Mouse (Mus musculus) embryo, embryonic 9.5 days (tissue): ENCODE measurements around the gene Togaram1.

Experiments used
- DNase-seq: peaks from one replicate; pipeline ENCODE4 v3.0.0-alpha.2; 2017; ENCODE audit errors: extremely low spot score

Togaram1 gene

GRCm38 (mm10) chr12:64965124-64966026 lies at the start of gene Togaram1, which contains the start of gene Klhl28:
Togaram1 (plus strand) TSS chr12:64965804.
Klhl28 (minus strand) TSS chr12:64965534.
- DNase-seq, result peak; percentile 98

DNA sequence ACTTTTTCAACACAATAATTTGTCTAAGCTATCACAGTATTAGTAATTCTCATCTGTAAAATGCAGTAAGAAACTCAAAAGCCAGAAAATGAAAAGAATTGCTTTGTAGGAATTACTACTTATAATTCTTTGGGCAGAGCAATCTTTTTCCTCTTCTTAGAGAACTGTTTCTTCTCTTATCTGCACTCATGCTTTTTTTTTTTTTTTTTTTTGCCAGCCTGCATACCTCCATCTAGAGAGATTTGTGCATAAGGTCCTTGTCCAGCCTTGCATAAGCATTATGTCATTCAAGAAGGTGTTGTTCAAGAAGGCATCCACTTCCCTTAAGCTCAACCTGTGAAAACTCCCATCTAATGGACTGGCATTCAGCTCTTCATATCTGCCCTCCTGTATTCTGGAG lies 48.9 kb upstream of the Togaram1 start:
- DNase-seq, result no peak

- peak; percentile 97 for DNase-seq
Measured at GRCm38 (mm10) chr12:64917578-64918471, 47.8 kb upstream of the Togaram1 start, which contains the start of gene Gm527. Gm527 (plus strand) TSS chr12:64917906.

DNA sequence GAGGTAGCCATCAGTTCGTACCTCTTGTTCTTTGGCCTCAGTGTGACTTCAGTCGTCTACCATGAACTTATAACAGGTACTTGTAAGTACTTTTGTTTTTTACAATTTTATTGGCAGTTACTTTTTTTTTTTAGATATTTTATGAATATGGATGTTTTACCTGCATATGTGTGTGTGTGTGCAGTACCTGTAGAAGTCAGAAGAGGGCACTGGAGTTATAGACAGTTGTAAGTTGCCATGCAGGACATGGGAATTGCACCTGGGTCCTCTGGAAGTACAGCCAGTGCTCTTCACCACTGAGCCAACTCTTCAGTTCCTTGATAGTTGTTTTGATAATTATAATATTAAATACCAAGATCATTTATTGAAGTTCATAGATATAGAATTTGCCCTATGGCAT lies 28.1 kb upstream of the Togaram1 start:
- DNase-seq, result no peak

DNA sequence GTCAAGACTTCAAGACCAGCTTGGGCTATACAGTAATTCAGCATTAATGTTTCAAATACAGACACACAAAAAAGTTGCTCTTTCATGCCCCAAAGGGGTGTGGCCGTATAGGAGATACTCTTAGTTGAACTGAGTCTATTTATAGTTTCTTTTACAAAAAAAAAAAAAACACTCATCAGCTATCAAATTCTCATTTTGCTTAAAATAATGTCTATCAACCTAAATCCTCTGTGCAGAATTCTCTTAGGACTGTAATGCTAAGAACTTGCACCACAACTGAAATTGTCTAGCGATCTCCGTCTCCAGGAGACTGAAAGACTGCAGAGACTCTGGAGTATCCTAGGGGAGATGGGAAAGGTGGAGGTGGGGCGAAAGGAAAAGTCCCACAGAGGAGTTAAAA lies 1.0 kb upstream of the Togaram1 start:
- DNase-seq, result no peak

GRCm38 (mm10) chr12:64966101-64966631 lies 562 bp downstream of the Togaram1 start:
- DNase-seq, result peak; percentile 54

GRCm38 (mm10) chr12:64966652-64967435 lies 1.2 kb downstream of the Togaram1 start:
- peak; percentile 11 for DNase-seq

GRCm38 (mm10) chr12:64967470-64967869 lies 1.9 kb downstream of the Togaram1 start:
- DNase-seq, result no peak

DNA sequence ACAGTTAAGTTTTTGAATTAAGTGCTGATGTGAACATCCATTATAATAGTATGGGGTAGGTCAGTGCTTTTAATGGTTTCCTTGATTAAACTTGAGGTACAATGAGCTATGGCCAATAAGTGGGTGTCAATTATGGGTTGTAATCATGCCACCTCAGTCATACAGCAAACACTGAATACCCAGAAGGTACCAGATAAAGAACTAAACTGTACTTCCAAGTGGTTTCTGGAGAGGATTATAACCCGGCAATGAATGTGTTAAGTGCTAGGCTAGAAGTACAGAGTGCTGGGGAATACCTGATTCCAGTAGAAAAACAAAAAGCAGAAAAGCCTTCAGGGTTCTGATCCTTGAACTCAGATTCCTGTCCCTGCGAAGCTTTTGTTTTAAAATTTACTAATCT lies 2.5 kb downstream of the Togaram1 start:
- no peak for DNase-seq

- no peak for DNase-seq
Measured at GRCm38 (mm10) chr12:64971399-64971798, 5.8 kb downstream of the Togaram1 start.

DNA sequence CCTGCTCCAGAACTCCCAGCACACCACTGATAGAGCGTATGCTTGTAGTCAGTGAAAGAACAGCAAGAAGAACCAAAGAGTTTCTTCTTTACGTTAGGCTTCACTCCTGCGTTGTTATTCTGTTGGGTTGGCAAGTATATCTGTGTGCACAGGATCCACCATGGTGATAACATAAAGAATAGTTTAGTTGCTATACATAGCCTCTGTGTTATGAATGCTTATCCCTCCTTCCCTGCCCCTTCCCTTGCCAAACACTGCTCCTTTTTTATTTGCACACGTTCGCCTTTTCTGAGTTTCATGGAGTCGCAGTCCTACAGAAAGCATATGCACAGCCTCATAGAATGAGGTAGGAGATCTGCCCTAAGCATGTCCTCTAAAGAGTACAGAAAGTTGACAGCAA lies 6.5 kb downstream of the Togaram1 start:
- no peak for DNase-seq

GRCm38 (mm10) chr12:64975558-64975957 lies 10.0 kb downstream of the Togaram1 start:
- DNase-seq, result no peak

- DNase-seq, result no peak
Measured at GRCm38 (mm10) chr12:64976191-64976590, 10.6 kb downstream of the Togaram1 start.

GRCm38 (mm10) chr12:64977518-64977917 lies 11.9 kb downstream of the Togaram1 start:
- DNase-seq, result no peak

GRCm38 (mm10) chr12:65007725-65008124 lies 42.1 kb downstream of the Togaram1 start:
- no peak for DNase-seq

DNA sequence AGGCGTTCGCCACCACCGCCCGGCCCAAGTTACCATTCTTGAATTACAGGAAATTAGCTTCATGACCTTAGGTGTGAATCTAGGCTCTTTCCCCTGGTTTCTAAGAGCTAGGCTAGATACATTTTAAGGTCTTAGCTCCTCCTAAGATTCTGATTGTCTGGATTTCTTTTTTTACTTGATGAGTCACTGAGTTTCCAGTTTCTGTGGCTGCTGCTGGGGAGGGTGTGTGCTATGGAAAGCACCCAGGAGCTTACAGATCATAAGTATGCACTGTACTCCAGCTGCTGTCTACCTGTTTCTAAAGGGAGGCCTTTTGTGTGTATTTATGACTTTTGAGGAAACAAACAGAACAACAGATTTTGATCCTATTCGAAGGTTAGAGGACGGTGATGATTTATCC lies 57.2 kb downstream of the Togaram1 start:
- DNase-seq, result no peak

DNA sequence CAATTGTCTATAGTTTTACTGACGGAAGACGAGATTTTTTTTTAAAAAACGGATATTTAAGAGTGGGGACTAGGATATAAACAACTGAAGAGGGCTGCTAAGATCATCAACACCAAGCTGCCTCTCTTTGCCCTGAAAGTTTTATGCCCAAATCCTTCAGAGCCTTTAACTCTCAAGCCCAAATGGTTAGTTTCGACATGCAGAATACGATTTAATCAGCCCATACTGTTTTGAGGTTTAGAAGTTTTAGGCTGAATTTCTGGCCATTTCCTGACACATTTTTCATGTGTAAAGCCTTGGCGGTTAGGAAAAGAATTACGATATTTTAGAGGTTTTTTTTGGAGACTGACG lies 70.2 kb downstream of the Togaram1 start:
- no peak for DNase-seq

DNA sequence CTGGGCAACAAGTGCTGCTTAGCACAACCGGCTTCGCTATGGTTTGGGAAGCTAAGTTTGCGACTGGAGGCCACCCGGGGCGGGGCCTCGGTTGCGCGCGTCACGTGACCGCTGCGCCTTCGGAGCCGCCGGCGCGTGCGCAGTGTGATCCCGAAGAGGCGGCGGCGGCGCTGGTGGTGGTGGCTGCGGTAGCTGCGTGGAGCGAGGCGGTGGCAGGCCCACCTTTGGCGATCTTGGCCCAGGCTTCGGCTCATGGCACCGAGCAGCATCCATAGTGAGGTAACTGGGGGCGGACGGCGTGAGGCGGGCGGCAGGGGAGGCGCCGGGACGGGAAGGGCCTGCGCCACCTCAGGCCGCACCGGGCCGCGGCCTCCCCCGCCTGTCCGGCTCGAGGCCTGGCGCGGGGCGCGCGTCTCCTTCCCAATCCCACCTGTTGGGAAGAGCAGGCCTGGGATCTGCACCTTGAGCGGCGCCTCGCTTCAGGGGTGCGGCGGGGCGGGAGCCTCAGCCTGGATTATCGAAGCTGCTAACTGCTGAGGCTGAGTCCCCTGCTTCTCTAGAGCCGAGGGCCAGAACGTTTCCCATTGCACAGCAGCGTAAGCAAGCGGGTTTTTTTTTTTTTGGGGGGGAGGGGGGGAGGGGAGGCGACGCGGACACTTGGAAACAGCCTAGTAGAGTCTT lies 70.7 kb downstream of the Togaram1 start, which contains the start of gene Prpf39:
TSS of gene Prpf39 (plus strand) at position 144 of the 681 bp plus-strand sequence.
- DNase-seq, result peak; percentile 86

GRCm38 (mm10) chr12:65036892-65037545 lies 71.4 kb downstream of the Togaram1 start:
- no peak for DNase-seq

GRCm38 (mm10) chr12:65037546-65037937 lies 71.9 kb downstream of the Togaram1 start:
- no peak for DNase-seq
